In genomic region chr14:27948391-27948790, GRCm38 (mm10) we compare ENCODE assay signal across 9 mouse cellular contexts.
DNase-seq lines count a peak whose midpoint lies in the region; ATAC-seq and TF ChIP-seq lines count a peak whose summit lies in the region.
"Had no signal": no experiment of that assay in that cellular context is flagged by ENCODE, and none has a peak within 500 bp of the region (broad histone marks: within the 10 kb centered on the region; RNA-seq: fewer than 3 reads in every experiment).

No protein-coding gene starts in this region.

- intact Hi-C loops in left cerebral cortex, adult 2 months (cut with DNase I), result no loop called here

- ATAC-seq in common myeloid progenitor, adult 5-6 weeks (replicated peaks; ENCODE audit: low read depth, poor library complexity, severe bottlenecking), result peak; percentile 50; the same call in 1 of the 2 replicates
- ATAC-seq: intestine, embryonic 16.5 days had no signal

- no peak overlapping the region for H3K4me3 ChIP-seq in left cerebral cortex, adult 2 months

- peak; percentile 43 for TF ChIP-seq CTCF in left cerebral cortex, adult 2 months (IDR thresholded peaks at IDR 0.05)

- no peak overlapping the region for H3K27ac ChIP-seq in left cerebral cortex, adult 2 months

- DNase-seq in cerebellum, postnatal 10 days, result peak; percentile 37 to 44
- no peak for DNase-seq in cerebellum, adult 9-10 months
- no peak for DNase-seq in left cerebral cortex, adult 2 months (ENCODE audit: extremely low spot score in 1 of 2, low spot score in 2 of 2)
- no peak for DNase-seq in left cerebral cortex, adult 11 months (ENCODE audit: low spot score)
- peak; percentile 16 for DNase-seq in lung, postnatal 25 days (ENCODE audit: low spot score)
- no peak for DNase-seq in layer of hippocampus, adult 11-12 months (ENCODE audit: low spot score)
- no peak for DNase-seq in left cerebral cortex, adult 8-10 months (ENCODE audit: low spot score in 2 of 2)

Comparison
In these comparisons a context has a peak if more than half of its experiments do, and no peak if none do; other contexts are left out.
1. DNase-seq: peak in cerebellum, postnatal 10 days (2 of 2) and lung, postnatal 25 days (single experiment); none in cerebellum, adult 9-10 months (single experiment), left cerebral cortex, adult 2 months (0 of 2), left cerebral cortex, adult 11 months (single experiment), layer of hippocampus, adult 11-12 months (single experiment) and left cerebral cortex, adult 8-10 months (0 of 2).